Mouse (Mus musculus) gastrocnemius, postnatal 14 days (tissue): ENCODE results near the gene Tuba8. TPM values are rescaled to one million over a fixed set of nuclear protein-coding genes. Genes with fewer than 3 reads are reported as not detected.

Experiments
- DNase-seq: peaks from one replicate; pipeline ENCODE4 v3.0.0; 2021; ENCODE audit warnings: mixed read lengths
- intact Hi-C: fragments of 180-260 bp; cut with DNase I; formaldehyde crosslinking; loops from one replicate; pipeline ENCODE4 v1.15.1; 2025; ENCODE audit warnings: low total_unique reads
- total RNA-seq, 2 experiments: library from RNA; stranded (reverse); gene quantifications; 2 replicates each; pipeline ENCODE4 v1.2.3; 2021

The Tuba8 gene
- total RNA-seq, 2 experiments from 2014 or later = 149 to 227 TPM

- DNase-seq = no peak
- intact Hi-C loops = no loop called here
Observed at GRCm38 (mm10) chr6:121194061-121194955, 16.2 kb upstream of the Tuba8 start.

GRCm38 (mm10) chr6:121194956-121195731 is 15.4 kb upstream of the Tuba8 start:
- intact Hi-C loops = no loop called here
- no peak for DNase-seq

DNA sequence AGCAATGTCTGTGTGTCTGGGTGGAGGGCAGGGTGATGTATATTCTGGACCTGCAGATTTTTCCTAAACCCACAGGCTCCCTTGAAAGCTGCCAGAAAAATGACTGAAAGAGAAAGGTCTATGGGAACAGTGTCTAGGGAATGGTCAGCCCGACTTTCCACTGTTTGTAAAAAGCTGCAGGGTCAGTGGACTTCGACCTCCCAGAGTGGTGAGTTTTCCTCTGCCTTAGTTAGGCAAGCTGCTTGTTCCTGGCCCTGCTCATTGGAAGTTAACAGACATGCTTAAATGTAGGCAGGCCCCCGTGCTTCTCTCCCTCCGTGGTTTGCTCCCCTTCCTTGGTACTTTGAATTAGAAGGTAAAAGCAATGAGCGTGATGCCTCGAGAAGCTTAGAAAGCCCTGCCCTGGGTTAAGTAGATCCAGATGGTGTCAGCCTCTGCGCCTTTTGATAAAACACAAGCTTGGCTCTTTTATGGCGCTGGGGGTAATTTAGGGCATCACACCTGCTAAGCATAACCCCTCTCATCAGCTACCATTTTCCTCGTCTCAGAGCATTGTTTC is 12.6 kb upstream of the Tuba8 start:
- no peak for DNase-seq
- intact Hi-C loops = no loop called here

DNA sequence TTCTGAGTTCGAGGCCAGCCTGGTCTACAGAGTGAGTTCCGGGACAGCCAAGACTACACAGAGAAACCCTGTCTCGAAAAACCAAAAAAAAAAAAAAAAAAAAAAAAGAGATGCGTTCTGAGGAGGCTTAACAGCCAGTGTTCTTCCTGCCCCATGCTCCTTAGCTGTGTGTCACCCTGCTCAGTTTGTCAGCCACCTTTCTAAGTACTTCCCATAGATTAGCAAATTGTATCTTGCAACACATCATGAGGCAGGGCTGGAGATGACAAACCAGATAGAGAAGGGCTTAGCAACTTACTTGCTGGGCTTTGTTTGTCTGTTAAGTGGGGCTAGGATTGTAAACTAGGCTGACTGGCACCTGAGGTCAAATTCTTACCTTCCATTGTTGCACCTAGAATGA is 10.0 kb upstream of the Tuba8 start:
- no peak for DNase-seq
- intact Hi-C loops = no loop called here

- no peak for DNase-seq
- intact Hi-C loops = no loop called here
Observed at GRCm38 (mm10) chr6:121202026-121202425, 8.5 kb upstream of the Tuba8 start.

- intact Hi-C loops = no loop called here
- DNase-seq = no peak
Observed at GRCm38 (mm10) chr6:121206481-121206880, 4.0 kb upstream of the Tuba8 start.

DNA sequence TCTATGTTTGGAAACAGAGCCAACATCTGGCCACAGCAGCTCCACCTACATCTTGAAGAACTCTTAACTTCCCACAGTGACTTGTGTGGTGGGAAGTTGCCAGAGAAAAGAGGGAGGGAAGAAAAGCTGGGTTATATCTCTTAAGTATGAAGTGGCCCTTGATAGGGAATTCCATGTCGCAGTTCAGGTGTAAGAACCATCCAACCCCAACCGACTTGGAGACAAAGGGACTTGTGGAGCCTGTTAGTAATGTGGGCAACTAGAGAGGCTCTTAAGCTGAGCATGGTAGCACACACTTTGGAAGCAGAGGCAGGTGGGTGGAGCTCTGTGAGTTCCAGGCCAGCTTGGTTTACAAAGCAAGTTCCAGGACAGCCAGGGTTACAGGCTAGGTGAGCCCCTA is 912 bp upstream of the Tuba8 start:
- intact Hi-C loops = no loop called here
- no peak for DNase-seq

- intact Hi-C loops = no loop called here
Observed at GRCm38 (mm10) chr6:121210926-121211289, 412 bp downstream of the Tuba8 start.

GRCm38 (mm10) chr6:121211743-121212142 is 1.2 kb downstream of the Tuba8 start:
- intact Hi-C loops = no loop called here
- DNase-seq = peak; percentile 61

More at GRCm38 (mm10) chr6:121210926-121211289, 412 bp downstream of the Tuba8 start:
- no peak for DNase-seq

DNA sequence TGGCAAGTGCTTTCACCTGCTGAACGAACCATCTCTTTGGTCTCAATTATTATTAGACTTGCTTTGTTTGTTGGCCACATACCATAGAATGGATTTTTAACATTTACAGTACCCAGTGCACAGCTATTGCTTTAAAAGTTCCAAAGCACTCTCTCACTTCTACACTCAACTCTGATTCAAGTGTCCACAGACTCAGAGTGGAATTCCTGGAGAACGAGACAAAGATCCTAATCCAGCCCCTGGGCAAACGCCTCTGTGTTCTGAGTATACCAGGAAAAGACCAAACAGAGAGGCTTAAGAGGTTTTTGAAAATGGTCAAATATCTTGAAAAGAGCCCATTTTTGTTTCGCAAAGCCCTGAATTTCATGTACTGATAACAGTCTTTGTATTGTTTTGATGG is 2.5 kb downstream of the Tuba8 start:
- intact Hi-C loops = no loop called here
- no peak for DNase-seq

GRCm38 (mm10) chr6:121214221-121214620 is 3.7 kb downstream of the Tuba8 start:
- no peak for DNase-seq

GRCm38 (mm10) chr6:121214667-121215330 is 4.3 kb downstream of the Tuba8 start:
- intact Hi-C loops = no loop called here
- no peak for DNase-seq

More at GRCm38 (mm10) chr6:121214221-121214620, 3.7 kb downstream of the Tuba8 start:
- intact Hi-C loops = no loop called here

- intact Hi-C loops = no loop called here
- DNase-seq = no peak
Observed at GRCm38 (mm10) chr6:121215336-121215735, 4.8 kb downstream of the Tuba8 start.

GRCm38 (mm10) chr6:121215896-121216295 is 5.4 kb downstream of the Tuba8 start:
- intact Hi-C loops = no loop called here
- no peak for DNase-seq

DNA sequence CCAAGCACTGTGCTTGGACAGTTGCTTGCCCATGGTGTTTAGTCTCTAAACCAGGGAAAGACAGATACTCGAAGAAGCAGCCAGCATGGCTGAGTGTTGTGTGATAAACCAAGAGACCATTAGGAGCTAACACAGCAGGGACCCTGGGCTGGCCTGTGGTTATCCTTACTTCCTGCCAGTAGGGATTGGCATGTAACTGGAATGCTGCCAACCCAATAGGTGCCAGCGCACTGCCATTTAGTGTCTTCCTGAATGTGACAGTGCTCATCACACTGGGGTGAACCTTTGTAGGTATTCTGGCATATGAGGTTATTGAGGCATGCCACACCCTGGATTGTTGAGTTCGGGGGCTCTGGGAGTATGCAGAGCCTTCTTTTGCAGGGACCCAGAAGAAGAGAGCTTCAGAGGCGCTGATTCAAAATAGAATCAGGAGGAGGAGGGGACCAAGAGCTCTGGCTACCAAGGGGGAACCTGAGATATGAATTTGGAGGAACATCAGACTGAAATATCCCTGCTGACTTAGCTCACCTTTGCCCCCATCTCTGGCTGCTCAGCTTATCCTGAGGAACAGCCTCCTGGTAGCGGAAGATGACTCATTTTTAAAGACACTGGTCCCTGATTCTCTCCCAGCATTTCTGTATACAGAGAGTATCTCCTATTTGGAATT is 6.2 kb downstream of the Tuba8 start:
- DNase-seq = peak; percentile 31
- intact Hi-C loops = no loop called here

- intact Hi-C loops = no loop called here
- DNase-seq = no peak
Observed at GRCm38 (mm10) chr6:121218002-121218401, 7.5 kb downstream of the Tuba8 start.

DNA sequence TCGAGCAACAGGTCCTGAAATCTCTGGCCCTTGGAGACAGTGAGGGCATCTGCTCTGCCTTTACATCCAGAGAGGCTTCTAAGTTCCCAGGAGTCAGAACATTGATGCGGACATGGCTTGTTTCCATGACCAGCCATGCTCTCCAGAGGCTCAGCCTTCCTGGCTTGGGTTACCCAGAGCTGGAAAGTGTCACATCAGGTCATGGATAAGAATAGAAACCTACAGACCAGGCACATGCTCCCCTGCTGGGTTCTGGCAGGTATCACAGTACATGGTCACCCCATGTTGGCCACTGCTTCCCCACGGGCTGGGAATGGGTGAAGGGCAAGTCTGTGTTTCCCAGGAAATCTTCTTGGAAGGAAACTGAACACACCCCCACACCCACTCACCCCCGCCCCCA is 8.9 kb downstream of the Tuba8 start:
- intact Hi-C loops = no loop called here
- peak; percentile 43 for DNase-seq

GRCm38 (mm10) chr6:121220181-121220580 is 9.7 kb downstream of the Tuba8 start:
- no peak for DNase-seq

DNA sequence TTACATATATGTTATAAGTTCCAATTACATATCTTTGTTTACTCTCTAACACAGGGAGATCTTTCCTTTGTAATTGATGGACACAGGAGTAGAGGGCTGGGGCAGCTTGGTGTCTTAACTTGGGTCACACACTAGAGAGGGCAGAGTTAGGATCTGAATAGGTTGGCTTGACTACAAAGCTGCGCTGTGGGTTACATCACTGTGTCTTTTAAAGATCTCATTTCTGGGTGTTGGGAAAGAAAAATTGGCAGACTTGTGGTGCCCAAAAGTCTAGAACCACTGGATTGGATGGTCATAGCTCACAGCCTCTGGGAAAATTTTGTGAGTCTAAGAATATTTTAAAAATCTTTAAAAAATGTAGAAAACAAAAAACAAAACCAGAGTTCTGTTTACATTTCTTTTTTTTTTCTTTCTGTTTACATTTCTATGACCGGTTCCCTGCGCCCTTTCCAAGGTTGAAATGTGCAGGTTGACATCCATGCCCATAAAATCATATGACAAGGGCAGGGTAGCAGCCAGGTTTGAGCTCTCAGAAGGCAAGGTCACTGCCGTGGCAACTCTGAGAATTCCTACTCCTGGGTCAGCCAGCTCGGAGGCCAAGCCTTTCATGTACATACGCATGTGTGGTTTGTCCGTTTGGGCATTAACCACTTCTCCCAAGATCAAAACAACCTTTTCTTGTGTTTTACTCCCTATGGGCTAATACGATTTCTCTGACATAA is 11.5 kb downstream of the Tuba8 start:
- no peak for DNase-seq
- intact Hi-C loops = no loop called here

More at GRCm38 (mm10) chr6:121220181-121220580, 9.7 kb downstream of the Tuba8 start:
- intact Hi-C loops = no loop called here
